Mouse (Mus musculus): ENCODE measurements around the gene Itga6. TPM values are rescaled to one million over a fixed set of nuclear protein-coding genes. Genes with fewer than 3 reads are reported as not detected.

Itga6 gene
- total and polyA plus RNA-seq, 3 experiments: 0.38 to 2.6 (median 1.1) TPM

DNA sequence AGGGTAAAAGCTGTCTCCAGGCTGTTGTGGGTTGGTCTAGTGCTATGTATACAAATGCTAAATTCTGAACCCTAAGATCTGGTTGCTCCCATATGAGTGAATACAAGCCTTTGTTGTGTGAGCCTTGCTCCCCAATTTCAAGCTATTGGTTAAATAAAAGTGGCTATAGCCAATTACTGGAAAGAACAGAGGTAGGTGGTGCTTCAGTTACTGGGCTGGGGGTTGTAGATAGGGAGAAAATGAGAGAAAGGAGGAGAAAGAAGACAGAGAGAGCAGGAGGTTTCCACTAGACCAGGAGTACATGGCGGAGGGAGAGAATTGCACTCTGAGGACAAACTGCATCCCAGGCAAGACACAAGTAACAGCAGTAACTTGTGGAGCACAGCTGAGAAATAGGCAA, 122.8 kb downstream of the Itga6 start:
- no peak for TF ChIP-seq TAL1 (conservative IDR thresholded peaks at IDR 0.05; ENCODE audit: low read depth, low read length)
- TF ChIP-seq GATA2 (IDR thresholded peaks at IDR 0.05; ENCODE audit: borderline replicate concordance, low read depth, low read length): no peak
- no peak for TF ChIP-seq POLR2AphosphoS5 (IDR thresholded peaks at IDR 0.05; ENCODE audit: insufficient replicate concordance, low read depth, low read length)
- TF ChIP-seq CTCF (IDR thresholded peaks at IDR 0.05; ENCODE audit: low read depth, low read length): no peak
- no peak for TF ChIP-seq GATA1 (IDR thresholded peaks at IDR 0.05; ENCODE audit: borderline replicate concordance, low read length)
- no peak overlapping the region for H3K4me3 ChIP-seq (ENCODE audit: low read depth, low read length)
- peaks cover 18% of the 10 kb centered on the region for H3K4me1 ChIP-seq (ENCODE audit: insufficient read depth, low read depth, low read length)
- ATAC-seq (ENCODE audit: extremely low read depth, insufficient number of reproducible peaks, low FRiP score, poor library complexity, severe bottlenecking) (no peak), DNase-seq (ENCODE audit: low spot score) (no peak)
- H3K36me3 ChIP-seq (replicated peaks): no peaks in the 10 kb centered on the region
- peaks cover 8% of the 10 kb centered on the region; the same call in 1 of the 2 replicates for H3K27me3 ChIP-seq (ENCODE audit: insufficient read depth, low read length)
- H3K9me3 ChIP-seq (replicated peaks): no peaks in the 10 kb centered on the region

GRCm38 (mm10) chr2:71872141-71872540, 126.7 kb downstream of the Itga6 start:
- Histone ChIP-seq H3K4me3 (ENCODE audit: low read depth, low read length) (peak overlapping the region; percentile 87; the same call in 1 of the 2 replicates), H3K36me3 (replicated peaks) (peaks cover 8% of the 10 kb centered on the region), H3K4me1 (ENCODE audit: insufficient read depth, low read depth, low read length) (peaks cover 42% of the 10 kb centered on the region), H3K27me3 (ENCODE audit: insufficient read depth, low read length) (no peaks in the 10 kb centered on the region), H3K9me3 (replicated peaks) (no peaks in the 10 kb centered on the region)
- no peak for DNase-seq (ENCODE audit: low spot score)
- TF ChIP-seq CTCF (IDR thresholded peaks at IDR 0.05; ENCODE audit: low read depth, low read length) (no peak), POLR2AphosphoS5 (IDR thresholded peaks at IDR 0.05; ENCODE audit: insufficient replicate concordance, low read depth, low read length) (no peak), GATA1 (IDR thresholded peaks at IDR 0.05; ENCODE audit: borderline replicate concordance, low read length) (no peak), GATA2 (IDR thresholded peaks at IDR 0.05; ENCODE audit: borderline replicate concordance, low read depth, low read length) (no peak), TAL1 (conservative IDR thresholded peaks at IDR 0.05; ENCODE audit: low read depth, low read length) (no peak)
- ATAC-seq (ENCODE audit: extremely low read depth, insufficient number of reproducible peaks, low FRiP score, poor library complexity, severe bottlenecking): no peak

DNA sequence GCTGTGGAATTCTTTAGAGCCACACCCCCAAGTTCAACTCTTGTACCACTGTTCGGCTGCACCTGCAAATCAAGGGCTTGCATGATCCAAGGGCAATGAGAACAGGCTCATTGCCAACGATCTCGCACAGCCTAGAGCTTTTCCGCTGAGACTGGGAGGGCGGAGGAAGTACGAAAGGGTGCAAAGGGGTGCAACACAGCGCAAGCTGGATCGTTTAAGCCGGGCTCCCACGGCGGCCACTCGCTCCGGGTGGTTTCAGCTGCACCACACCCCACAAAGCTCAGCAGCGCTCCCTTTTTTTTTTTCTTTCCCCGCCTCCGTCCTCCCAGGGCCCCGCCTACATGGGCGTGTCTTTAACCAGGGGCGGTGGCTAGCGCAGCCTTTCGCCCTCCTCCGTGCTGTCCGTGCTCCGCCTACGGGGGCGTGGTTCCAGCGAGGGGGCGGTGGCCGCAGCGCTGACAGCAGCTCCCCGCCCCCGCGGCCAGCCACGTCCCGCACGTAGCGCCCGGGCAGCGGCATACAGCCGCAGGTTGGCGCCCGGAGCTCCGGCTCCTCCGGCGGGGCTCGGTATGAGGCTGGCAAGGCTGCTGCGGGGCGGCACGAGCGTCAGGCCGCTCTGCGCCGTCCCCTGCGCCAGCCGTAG, 127.5 kb downstream of the Itga6 start, which contains the start of gene Pdk1:
Pdk1 (plus strand) TSS at position 424 of the 643 bp plus-strand sequence.
- ATAC-seq (ENCODE audit: extremely low read depth, insufficient number of reproducible peaks, low FRiP score, poor library complexity, severe bottlenecking) (peak; percentile 87), DNase-seq (ENCODE audit: low spot score) (peak; percentile 88)
- peaks cover 15% of the 10 kb centered on the region for H3K36me3 ChIP-seq (replicated peaks)
- peak within 1 kb of the TSS; percentile 87 for H3K4me3 ChIP-seq (ENCODE audit: low read depth, low read length)
- H3K27me3 ChIP-seq (ENCODE audit: insufficient read depth, low read length): no peaks in the 10 kb centered on the region
- TF ChIP-seq TAL1 (conservative IDR thresholded peaks at IDR 0.05; ENCODE audit: low read depth, low read length): no peak
- no peak for TF ChIP-seq GATA2 (IDR thresholded peaks at IDR 0.05; ENCODE audit: borderline replicate concordance, low read depth, low read length)
- TF ChIP-seq GATA1 (IDR thresholded peaks at IDR 0.05; ENCODE audit: borderline replicate concordance, low read length): no peak
- TF ChIP-seq CTCF (IDR thresholded peaks at IDR 0.05; ENCODE audit: low read depth, low read length): no peak
- no peak for TF ChIP-seq POLR2AphosphoS5 (IDR thresholded peaks at IDR 0.05; ENCODE audit: insufficient replicate concordance, low read depth, low read length)
- no peaks in the 10 kb centered on the region for H3K9me3 ChIP-seq (replicated peaks)
- peaks cover 48% of the 10 kb centered on the region for H3K4me1 ChIP-seq (ENCODE audit: insufficient read depth, low read depth, low read length)

DNA sequence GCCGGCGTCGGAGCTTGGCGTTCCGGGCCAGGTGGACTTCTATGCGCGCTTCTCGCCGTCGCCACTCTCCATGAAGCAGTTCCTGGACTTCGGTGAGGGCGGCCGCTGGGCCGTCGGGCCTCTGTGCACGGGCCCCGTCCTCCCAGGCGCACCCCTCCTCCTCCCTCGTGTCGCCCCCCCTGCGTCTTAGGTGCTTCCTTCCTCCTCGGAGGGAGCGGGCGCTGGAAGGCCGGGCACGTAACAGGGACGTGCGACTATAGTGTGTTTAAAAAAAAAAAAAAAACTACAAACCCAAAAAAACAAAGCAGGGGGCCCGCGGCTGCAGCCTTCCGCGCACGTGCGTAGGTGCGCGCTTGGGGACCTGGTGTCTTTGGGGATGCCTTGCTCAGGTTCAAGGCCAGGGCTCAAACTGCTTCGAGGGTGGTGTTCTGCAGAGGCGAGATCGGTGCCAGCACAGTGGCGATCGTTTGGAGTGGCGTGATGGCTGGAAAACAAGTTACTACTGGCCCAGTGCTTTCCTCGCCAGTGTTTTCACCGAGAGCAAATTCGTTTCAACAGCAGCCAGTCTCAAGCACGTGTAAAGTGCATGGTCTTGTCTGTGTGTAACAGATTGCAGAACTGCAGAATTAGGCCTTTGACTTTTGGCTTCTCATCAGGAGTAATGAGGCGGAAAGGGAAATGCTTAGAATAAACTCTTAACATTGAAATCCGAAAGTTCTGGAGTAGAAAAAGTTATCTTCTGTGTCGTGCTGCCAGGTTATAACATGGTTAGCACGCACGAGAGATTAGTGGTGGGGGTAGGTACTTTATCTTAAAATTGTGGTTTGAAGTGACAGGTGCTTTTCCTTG, 128.3 kb downstream of the Itga6 start:
- Histone ChIP-seq H3K4me3 (ENCODE audit: low read depth, low read length) (peak overlapping the region; percentile 87), H3K36me3 (replicated peaks) (peaks cover 20% of the 10 kb centered on the region), H3K4me1 (ENCODE audit: insufficient read depth, low read depth, low read length) (peaks cover 50% of the 10 kb centered on the region), H3K9me3 (replicated peaks) (no peaks in the 10 kb centered on the region), H3K27me3 (ENCODE audit: insufficient read depth, low read length) (no peaks in the 10 kb centered on the region)
- TF ChIP-seq GATA2 (IDR thresholded peaks at IDR 0.05; ENCODE audit: borderline replicate concordance, low read depth, low read length) (no peak), TAL1 (conservative IDR thresholded peaks at IDR 0.05; ENCODE audit: low read depth, low read length) (peak; percentile 36; the same call in 1 of the 2 replicates)
- DNase-seq (ENCODE audit: low spot score) (peak; percentile 56), ATAC-seq (ENCODE audit: extremely low read depth, insufficient number of reproducible peaks, low FRiP score, poor library complexity, severe bottlenecking) (peak; percentile 15; the same call in 1 of the 2 replicates)

DNA sequence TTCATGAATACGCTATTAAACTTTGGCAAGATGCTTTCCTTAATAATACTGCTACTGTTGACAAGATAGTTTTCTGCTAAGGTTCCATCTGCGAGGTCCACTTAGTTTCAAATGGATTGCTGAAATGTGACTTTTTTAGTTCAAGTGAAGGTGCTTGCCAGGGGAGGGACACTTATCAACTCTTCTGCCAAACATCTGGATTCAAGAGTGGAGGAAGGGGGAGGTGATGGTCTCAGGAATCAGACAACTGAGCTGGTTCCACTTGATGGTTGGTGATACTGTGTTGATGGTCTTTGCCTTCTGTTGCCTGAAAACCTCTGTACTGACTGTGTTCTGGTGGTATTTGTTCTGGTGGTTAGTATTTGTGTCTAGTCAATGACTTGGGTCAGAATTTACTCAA, 129.0 kb downstream of the Itga6 start:
- no peak for ATAC-seq (ENCODE audit: extremely low read depth, insufficient number of reproducible peaks, low FRiP score, poor library complexity, severe bottlenecking)
- Histone ChIP-seq H3K36me3 (replicated peaks) (peaks cover 22% of the 10 kb centered on the region), H3K9me3 (replicated peaks) (no peaks in the 10 kb centered on the region), H3K4me1 (ENCODE audit: insufficient read depth, low read depth, low read length) (peaks cover 53% of the 10 kb centered on the region), H3K27me3 (ENCODE audit: insufficient read depth, low read length) (no peaks in the 10 kb centered on the region), H3K4me3 (ENCODE audit: low read depth, low read length) (peak overlapping the region; percentile 87; the same call in 1 of the 2 replicates)
- TF ChIP-seq TAL1 (conservative IDR thresholded peaks at IDR 0.05; ENCODE audit: low read depth, low read length) (peak; percentile 34), GATA2 (IDR thresholded peaks at IDR 0.05; ENCODE audit: borderline replicate concordance, low read depth, low read length) (no peak)
- peak; percentile 57 for DNase-seq (ENCODE audit: low spot score)

- H3K27me3 ChIP-seq (ENCODE audit: insufficient read depth, low read length): no peaks in the 10 kb centered on the region
- peaks cover 53% of the 10 kb centered on the region for H3K4me1 ChIP-seq (ENCODE audit: insufficient read depth, low read depth, low read length)
- peak overlapping the region; percentile 87 for H3K4me3 ChIP-seq (ENCODE audit: low read depth, low read length)
- no peak for ATAC-seq (ENCODE audit: extremely low read depth, insufficient number of reproducible peaks, low FRiP score, poor library complexity, severe bottlenecking)
- no peak for DNase-seq (ENCODE audit: low spot score)
- H3K9me3 ChIP-seq (replicated peaks): no peaks in the 10 kb centered on the region
- no peak for TF ChIP-seq CTCF (IDR thresholded peaks at IDR 0.05; ENCODE audit: low read depth, low read length)
- TF ChIP-seq POLR2AphosphoS5 (IDR thresholded peaks at IDR 0.05; ENCODE audit: insufficient replicate concordance, low read depth, low read length): no peak
- TF ChIP-seq GATA2 (IDR thresholded peaks at IDR 0.05; ENCODE audit: borderline replicate concordance, low read depth, low read length): no peak
- no peak for TF ChIP-seq TAL1 (conservative IDR thresholded peaks at IDR 0.05; ENCODE audit: low read depth, low read length)
- no peak for TF ChIP-seq GATA1 (IDR thresholded peaks at IDR 0.05; ENCODE audit: borderline replicate concordance, low read length)
- peaks cover 25% of the 10 kb centered on the region for H3K36me3 ChIP-seq (replicated peaks)
Measured at GRCm38 (mm10) chr2:71874836-71875235, 129.4 kb downstream of the Itga6 start.
